Mouse (Mus musculus) midbrain, embryonic 12.5 days (tissue): ENCODE measurements around the gene Tead1. TPM values are rescaled to one million over a fixed set of nuclear protein-coding genes. Genes with fewer than 3 reads are reported as not detected.

ENCODE experiments used
- ATAC-seq: fragments of 200-750 bp; cut with Nextera tagmentation; 2 replicates; pipeline ENCODE4 v1.8.0; 2017; ENCODE audit warnings: low read depth, moderate TSS enrichment, moderate library complexity; ENCODE audit not compliant: low FRiP score
- H3K27ac ChIP-seq: fragments of 300-500 bp; sonication (generic); replicated peaks from 2 replicates; pipeline ENCODE4 v1.5.1; 2016; ENCODE audit warnings: mild to moderate bottlenecking
- H3K27me3 ChIP-seq: fragments of 300-500 bp; sonication (generic); 2 replicates; pipeline ENCODE4 v1.6.1; 2016; ENCODE audit warnings: mild to moderate bottlenecking
- H3K36me3 ChIP-seq: fragments of 300-500 bp; sonication (generic); 2 replicates; pipeline ENCODE4 v1.6.1; 2016
- H3K4me1 ChIP-seq: fragments of 300-500 bp; sonication (generic); 2 replicates; pipeline ENCODE4 v1.6.1; 2016
- H3K4me2 ChIP-seq: fragments of 300-500 bp; sonication (generic); replicated peaks from 2 replicates; pipeline ENCODE4 v1.6.1; 2016; ENCODE audit warnings: mild to moderate bottlenecking, moderate library complexity
- H3K4me3 ChIP-seq: fragments of 300-500 bp; sonication (generic); 2 replicates; pipeline ENCODE4 v1.5.1; 2016; ENCODE audit warnings: mild to moderate bottlenecking
- H3K9ac ChIP-seq: fragments of 300-500 bp; sonication (generic); replicated peaks from 2 replicates; pipeline ENCODE4 v1.6.1; 2016; ENCODE audit warnings: mild to moderate bottlenecking, moderate library complexity
- H3K9me3 ChIP-seq: fragments of 300-500 bp; sonication (generic); 2 replicates; pipeline ENCODE4 v1.6.1; 2016; ENCODE audit warnings: mild to moderate bottlenecking
- WGBS: fragments of 180-500 bp; shearing (Covaris S2); methylation state at CpG from one replicate; pipeline ENCODE4 v1.1.7; 2016; 5-methylcytosine and 5-hydroxymethylcytosine counted together
- microRNA-seq: library from miRNA; unstranded; fragments of <30 nt; microRNA quantifications from one replicate; pipeline ENCODE4, GENCODE M21; 2017
- polyA plus RNA-seq: library from polyadenylated mRNA; unstranded; fragments of >200 nt; fragmentation: Nextera tagmentation; extraction: Ambion mirVana; gene quantifications from 2 replicates; pipeline ENCODE4 v1.2.1, GENCODE M21; 2016

Tead1 gene
- polyA plus RNA-seq, 1 experiment from 2014 or later = 20.5 TPM

DNA sequence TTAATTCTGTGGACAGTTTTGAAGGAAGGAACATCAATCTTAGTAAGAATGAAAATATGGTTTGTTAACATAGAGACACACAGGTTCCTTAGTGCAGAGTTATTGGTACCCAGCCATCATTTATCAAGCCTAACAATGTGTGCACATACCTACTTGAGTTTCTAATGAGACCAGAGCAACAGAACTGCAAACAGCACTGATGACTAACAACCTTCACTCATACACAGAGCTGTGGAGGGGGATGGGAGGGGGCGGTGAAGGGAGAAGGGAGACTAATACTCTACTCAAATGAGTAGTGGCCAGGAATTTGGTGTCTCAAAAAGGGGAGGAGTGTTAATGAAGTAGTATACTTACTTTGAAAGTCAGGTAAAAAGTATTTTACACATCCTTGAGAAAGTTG is 263.9 kb downstream of the Tead1 start:
- ATAC-seq = no peak
- Histone ChIP-seq H3K4me2 (no peak overlapping the region), H3K4me1 (no peaks in the 10 kb centered on the region), H3K9ac (no peak overlapping the region), H3K36me3 (no peaks in the 10 kb centered on the region), H3K9me3 (no peaks in the 10 kb centered on the region), H3K27me3 (no peaks in the 10 kb centered on the region), H3K4me3 (no peak overlapping the region), H3K27ac (no peak overlapping the region)
- 84% methylated on average over 1 of the region's 1 CpGs for WGBS

- no peak overlapping the region for H3K4me2 ChIP-seq
- H3K27ac ChIP-seq = no peak overlapping the region
- no peaks in the 10 kb centered on the region for H3K9me3 ChIP-seq
- no peak overlapping the region for H3K9ac ChIP-seq
- ATAC-seq = no peak
- 0 out of 2 replicates have a peak, but pooled peaks cover 3% of the 10 kb centered on the region for H3K27me3 ChIP-seq
- H3K4me1 ChIP-seq = no peaks in the 10 kb centered on the region
- H3K4me3 ChIP-seq = no peak overlapping the region
- WGBS = 71% methylated on average over 6 of the region's 6 CpGs
- H3K36me3 ChIP-seq = no peaks in the 10 kb centered on the region
Observed at GRCm38 (mm10) chr7:112946706-112947105, 267.6 kb downstream of the Tead1 start.

GRCm38 (mm10) chr7:112953777-112954291 is 274.7 kb downstream of the Tead1 start, which contains the start of gene Rassf10:
Gene Rassf10 (plus strand): TSS chr7:112953962.
- Histone ChIP-seq H3K4me2 (peak within 1 kb of the TSS; percentile 66), H3K27me3 (peaks cover 53% of the 10 kb centered on the region), H3K9me3 (no peaks in the 10 kb centered on the region), H3K9ac (peak within 1 kb of the TSS; percentile 47), H3K4me1 (peaks cover 34% of the 10 kb centered on the region), H3K4me3 (peak within 1 kb of the TSS; percentile 46), H3K36me3 (no peaks in the 10 kb centered on the region), H3K27ac (no peak within 1 kb of the TSS)
- WGBS = under 1% methylated on average over 41 of the region's 41 CpGs
- peak; percentile 58 for ATAC-seq

- Histone ChIP-seq H3K27me3 (peaks cover 53% of the 10 kb centered on the region), H3K4me1 (peaks cover 34% of the 10 kb centered on the region), H3K27ac (no peak overlapping the region), H3K36me3 (no peaks in the 10 kb centered on the region), H3K9me3 (no peaks in the 10 kb centered on the region), H3K4me3 (peak overlapping the region; percentile 46), H3K4me2 (peak overlapping the region; percentile 66), H3K9ac (peak overlapping the region; percentile 47)
- 1% methylated on average over 82 of the region's 82 CpGs for WGBS
- ATAC-seq = no peak
Observed at GRCm38 (mm10) chr7:112954351-112955102, 275.4 kb downstream of the Tead1 start.

- peak overlapping the region; percentile 66 for H3K4me2 ChIP-seq
- 3% methylated on average over 40 of the region's 40 CpGs for WGBS
- peaks cover 53% of the 10 kb centered on the region for H3K27me3 ChIP-seq
- peaks cover 34% of the 10 kb centered on the region for H3K4me1 ChIP-seq
- H3K27ac ChIP-seq = no peak overlapping the region
- no peaks in the 10 kb centered on the region for H3K36me3 ChIP-seq
- ATAC-seq = peak; percentile 27; the same call in 1 of the 2 replicates
- 0 out of 2 replicates have a peak overlapping the region, but pooled peaks have one; percentile 47 for H3K9ac ChIP-seq
- peak overlapping the region; percentile 46 for H3K4me3 ChIP-seq
- H3K9me3 ChIP-seq = no peaks in the 10 kb centered on the region
Observed at GRCm38 (mm10) chr7:112955103-112955827, 276.1 kb downstream of the Tead1 start.

DNA sequence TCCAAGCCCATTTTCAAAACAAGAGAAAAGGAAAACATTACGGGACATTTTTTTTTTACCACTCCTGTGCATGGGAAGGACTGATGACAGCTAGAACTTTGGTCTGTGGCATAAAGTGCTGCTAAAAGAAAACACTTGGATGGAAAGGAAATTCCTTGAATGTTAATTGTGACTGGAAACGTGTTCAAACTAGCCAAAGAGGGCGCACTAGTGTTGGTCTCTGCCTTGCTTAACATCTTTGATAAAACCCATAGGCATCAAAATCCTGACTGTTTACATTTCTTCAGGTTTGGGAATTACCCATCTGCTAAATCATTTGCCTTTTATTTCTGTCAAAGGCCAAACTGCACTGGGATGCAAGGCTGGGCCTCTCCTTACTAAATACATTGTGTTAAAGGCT is 276.8 kb downstream of the Tead1 start:
- WGBS = 37% methylated on average over 3 of the region's 3 CpGs
- Histone ChIP-seq H3K9me3 (no peaks in the 10 kb centered on the region), H3K4me1 (peaks cover 34% of the 10 kb centered on the region), H3K4me2 (no peak overlapping the region), H3K4me3 (no peak overlapping the region), H3K36me3 (no peaks in the 10 kb centered on the region), H3K9ac (no peak overlapping the region), H3K27me3 (peaks cover 51% of the 10 kb centered on the region), H3K27ac (no peak overlapping the region)
- ATAC-seq = no peak

Small RNAs within 50 kb of the gene (microRNA-seq; reads per million reads assigned to microRNA genes)
- gene Gm44462 = not detected
